Mouse (Mus musculus) CH12.LX (cell line): ENCODE results near the gene Serpinf1. TPM values are rescaled to one million over a fixed set of nuclear protein-coding genes. Genes with fewer than 3 reads are reported as not detected.
"Not testable (repeated sequence)": the region's sequence is repeated elsewhere in the genome, so short reads cannot be mapped to it uniquely, and the experiment has no call there.

ENCODE experiments used
- DNase-seq: peaks from one replicate; pipeline ENCODE4 v3.0.0-alpha.2; 2013; ENCODE audit errors: extremely low read depth
- H3K27ac ChIP-seq: 2 replicates; pipeline ENCODE4 v1.5.1; 2012; ENCODE audit warnings: low read depth, mild to moderate bottlenecking, control low read depth, moderate library complexity; ENCODE audit not compliant: insufficient read depth
- H3K27me3 ChIP-seq: replicated peaks from 2 replicates; pipeline ENCODE3; 2012; ENCODE audit warnings: inconsistent platforms
- H3K36me3 ChIP-seq, 2 experiments: replicated peaks in 1 of 2; 2 replicates each; pipeline versions ENCODE3 to v1.6.1; 2012; ENCODE audit warnings: inconsistent platforms in 1 of 2, low read length in 1 of 2, mild to moderate bottlenecking in 1 of 2, mixed read lengths in 1 of 2, moderate library complexity in 1 of 2; ENCODE audit not compliant: control insufficient read depth in 1 of 2, insufficient read depth in 1 of 2
- H3K4me1 ChIP-seq, 2 experiments: 2 replicates each; pipeline ENCODE4 v1.6.1; 2012; ENCODE audit warnings: inconsistent platforms in 1 of 2, moderate library complexity in 1 of 2; ENCODE audit not compliant: insufficient read depth in 2 of 2, control insufficient read depth in 1 of 2
- H3K4me2 ChIP-seq: 2 replicates; pipeline ENCODE4 v1.6.1; 2012; ENCODE audit warnings: low read depth, mild to moderate bottlenecking, control low read depth; ENCODE audit not compliant: poor library complexity, insufficient read depth, severe bottlenecking
- H3K4me3 ChIP-seq, 3 experiments: fragments of 150-350 bp in 1 of 3; sonication (generic) in 1 of 3; replicated peaks in 1 of 3; 2 replicates each; pipeline versions ENCODE3 to v1.5.1; 2011 to 2012; ENCODE audit warnings: low read depth in 2 of 3, low read length in 2 of 3, mild to moderate bottlenecking in 2 of 3, moderate library complexity in 2 of 3, control low read depth in 1 of 3, improper control_type of control experiment in 1 of 3, inconsistent platforms in 1 of 3, mixed read lengths in 1 of 3; ENCODE audit not compliant: poor library complexity in 1 of 3
- H3K79me2 ChIP-seq: replicated peaks from 2 replicates; pipeline ENCODE4 v1.6.1; 2012; ENCODE audit warnings: mild to moderate bottlenecking, moderate library complexity; ENCODE audit not compliant: control insufficient read depth, poor library complexity, insufficient read depth, severe bottlenecking; ENCODE audit errors: extremely low read depth
- H3K9ac ChIP-seq: 2 replicates; pipeline ENCODE4 v1.6.1; 2012; ENCODE audit warnings: low read depth, mild to moderate bottlenecking, control low read depth, moderate library complexity; ENCODE audit not compliant: insufficient read depth
- H3K9me3 ChIP-seq: replicated peaks from 2 replicates; pipeline ENCODE3; 2012; ENCODE audit warnings: low read length, inconsistent platforms, mixed read lengths
- CHD1 ChIP-seq: IDR thresholded peaks from 2 replicates; pipeline ENCODE4 v1.6.1; 2012; ENCODE audit warnings: low read depth, low read length, improper control_type of control experiment, inconsistent platforms
- EP300 ChIP-seq: IDR thresholded peaks from 2 replicates; pipeline ENCODE4 v1.6.1; 2011; ENCODE audit warnings: low read length, improper control_type of control experiment
- ETS1 ChIP-seq: conservative IDR thresholded peaks from 2 replicates; pipeline ENCODE4 v1.6.1; 2012; ENCODE audit warnings: low read depth, mild to moderate bottlenecking, inconsistent platforms, low read length, improper control_type of control experiment, moderate library complexity
- GABPA ChIP-seq: IDR thresholded peaks from 2 replicates; pipeline ENCODE4 v1.6.1; 2012; ENCODE audit warnings: low read depth, low read length, improper control_type of control experiment, inconsistent platforms; ENCODE audit not compliant: insufficient replicate concordance
- IRF4 ChIP-seq: IDR thresholded peaks from 2 replicates; pipeline ENCODE4 v1.6.1; 2014; ENCODE audit warnings: low read depth, mild to moderate bottlenecking, inconsistent platforms, low read length, improper control_type of control experiment
- JUN ChIP-seq: IDR thresholded peaks from 2 replicates; pipeline ENCODE4 v1.6.1; 2011; ENCODE audit warnings: low read depth, mild to moderate bottlenecking, low read length, improper control_type of control experiment, moderate library complexity; ENCODE audit not compliant: insufficient read depth
- JUND ChIP-seq: conservative IDR thresholded peaks from 2 replicates; pipeline ENCODE4 v1.6.1; 2011; ENCODE audit warnings: low read depth, low read length, improper control_type of control experiment
- MAFK ChIP-seq: IDR thresholded peaks from 2 replicates; pipeline ENCODE4 v1.6.1; 2011; ENCODE audit warnings: low read length, improper control_type of control experiment; ENCODE audit not compliant: insufficient replicate concordance
- MAX ChIP-seq: IDR thresholded peaks from 2 replicates; pipeline ENCODE4 v1.6.1; 2011; ENCODE audit warnings: low read length, improper control_type of control experiment
- MEF2A ChIP-seq: IDR thresholded peaks from 2 replicates; pipeline ENCODE4 v1.6.1; 2014; ENCODE audit warnings: low read depth, mild to moderate bottlenecking, inconsistent platforms, low read length, improper control_type of control experiment, borderline replicate concordance
- MXI1 ChIP-seq: IDR thresholded peaks from 2 replicates; pipeline ENCODE4 v1.6.1; 2011; ENCODE audit warnings: mild to moderate bottlenecking, low read depth, low read length, improper control_type of control experiment
- MYC ChIP-seq: IDR thresholded peaks from 2 replicates; pipeline ENCODE4 v1.6.1; 2011; ENCODE audit warnings: low read depth, mild to moderate bottlenecking, improper control_type of control experiment, low read length
- PAX5 ChIP-seq: IDR thresholded peaks from 2 replicates; pipeline ENCODE4 v1.6.1; 2012; ENCODE audit warnings: low read length, inconsistent platforms, mixed read lengths
- POLR2A ChIP-seq: IDR thresholded peaks from 2 replicates; pipeline ENCODE4 v1.6.1; 2011; ENCODE audit warnings: low read depth, mild to moderate bottlenecking, improper control_type of control experiment, low read length
- ZNF384 ChIP-seq: IDR thresholded peaks from 2 replicates; pipeline ENCODE4 v1.6.1; 2012; ENCODE audit warnings: low read depth, low read length, improper control_type of control experiment, inconsistent platforms
- dilution Hi-C: fragments of 300-500 bp; cut with MboI; formaldehyde crosslinking; loops from 2 replicates; pipeline ENCODE4 v1.14.3; 2020; ENCODE audit warnings: low sequenced_read_pairs; ENCODE audit not compliant: extremely low pct_unique_long_range_greater_than_20kb, extremely low pct_ligation_motif_present
- in situ Hi-C: fragments of 300-500 bp; cut with MboI; formaldehyde crosslinking; loops from 3 replicates; pipeline ENCODE4 v1.14.3; 2019; ENCODE audit warnings: low sequenced_read_pairs, low pct_ligation_motif_present, low pct_unique_long_range_greater_than_20kb, mixed read lengths
- polyA plus RNA-seq: library from polyadenylated mRNA; unstranded; fragments of >175 nt; gene quantifications from 2 replicates; pipeline ENCODE4 v1.2.1, GENCODE M21; 2012; ENCODE audit warnings: low read depth; ENCODE audit not compliant: insufficient read length
- total RNA-seq, 2 experiments: library from RNA; depleted of rRNA; stranded (reverse); fragments of 300-350 nt in 1 of 2; fragments of >200 nt in 1 of 2; gene quantifications; 2 replicates each; pipeline ENCODE4 v1.2.3; 2012 to 2014

Gene Serpinf1
- total and polyA plus RNA-seq, 3 experiments = 26.0 to 131 (median 56.5) TPM

DNA sequence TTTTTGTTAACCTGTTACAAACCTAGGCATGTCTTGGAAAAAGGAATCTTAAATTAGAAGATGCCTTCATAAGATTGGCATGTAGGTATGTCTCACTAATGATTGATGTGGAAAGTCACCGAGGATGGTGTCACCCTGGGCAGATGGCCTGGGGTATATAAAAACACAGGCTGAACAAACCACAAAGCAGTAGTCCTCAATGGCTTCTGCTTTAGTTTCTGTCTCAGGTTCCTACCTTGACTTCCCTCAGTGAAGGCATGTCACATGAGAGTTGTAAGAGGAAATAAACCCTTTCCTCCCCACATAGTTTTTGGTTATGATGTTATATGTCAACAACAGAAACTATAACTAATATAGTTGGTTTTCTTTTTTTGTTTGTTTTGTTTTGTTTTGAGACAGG is 26.9 kb downstream of the Serpinf1 start:
- no peak overlapping the region for H3K4me2 ChIP-seq
- H3K79me2 ChIP-seq = no peaks in the 10 kb centered on the region
- H3K36me3 ChIP-seq = peaks cover 12 to 39% of the 10 kb centered on the region in 2 experiments
- peaks cover 3% of the 10 kb centered on the region for H3K9me3 ChIP-seq
- TF ChIP-seq PAX5 (no peak), IRF4 (no peak), POLR2A (no peak), MAX (no peak), CHD1 (no peak)
- no peak overlapping the region for H3K9ac ChIP-seq
- no peaks in the 10 kb centered on the region for H3K27me3 ChIP-seq
- DNase-seq = peak; percentile 44
- dilution Hi-C loops (no loop called here), in situ Hi-C loops (no loop called here)
- no peak overlapping the region for H3K4me3 ChIP-seq
- no peak overlapping the region for H3K27ac ChIP-seq
- peaks cover 0 to 38% of the 10 kb centered on the region in 2 experiments; a peak in 3 of 4 replicates for H3K4me1 ChIP-seq

- peak; percentile 78 for DNase-seq
- H3K4me2 ChIP-seq, H3K4me3 ChIP-seq, H3K27ac ChIP-seq, H3K27me3 ChIP-seq, in situ Hi-C loops, H3K4me1 ChIP-seq, dilution Hi-C loops, H3K9ac ChIP-seq, H3K79me2 ChIP-seq, H3K9me3 ChIP-seq: not testable (repeated sequence)
- H3K36me3 ChIP-seq = peaks cover 4 to 39% of the 10 kb centered on the region in 2 experiments
- TF ChIP-seq MXI1 (peak; percentile 90), GABPA (0 out of 2 replicates have a peak, but pooled peaks have one; percentile 26), EP300 (peak; percentile 64; the same call in 1 of the 2 replicates), ETS1 (peak; percentile 77), JUN (peak; percentile 86), JUND (peak; percentile 76; the same call in 1 of the 2 replicates), IRF4 (peak; percentile 65; the same call in 1 of the 2 replicates), MYC (peak; percentile 84; the same call in 1 of the 2 replicates), MAFK (peak; percentile 99), MEF2A (peak; percentile 89)
Measured at GRCm38 (mm10) chr11:75383529-75383928, 39.0 kb downstream of the Serpinf1 start.

GRCm38 (mm10) chr11:75378786-75379185 is 43.7 kb downstream of the Serpinf1 start:
- in situ Hi-C loops, dilution Hi-C loops, H3K9me3 ChIP-seq, DNase-seq, H3K27ac ChIP-seq, H3K4me3 ChIP-seq, H3K9ac ChIP-seq, H3K79me2 ChIP-seq, H3K4me2 ChIP-seq, H3K27me3 ChIP-seq: not testable (repeated sequence)
- peak; percentile 45 for TF ChIP-seq ZNF384
- Histone ChIP-seq H3K4me1 (peaks cover 5 to 14% of the 10 kb centered on the region in 2 experiments; a peak in 3 of 4 replicates), H3K36me3 (peaks cover 0 to 17% of the 10 kb centered on the region in 2 experiments)
